Mouse (Mus musculus) midbrain, postnatal 0 days (tissue): ENCODE data around the gene Il21r. TPM values are rescaled to one million over a fixed set of nuclear protein-coding genes. Genes with fewer than 3 reads are reported as not detected.

Source experiments
- ATAC-seq: fragments of 200-750 bp; cut with Nextera tagmentation; 2 replicates; pipeline ENCODE4 v1.8.0; 2017; ENCODE audit warnings: moderate number of reproducible peaks, mild to moderate bottlenecking, moderate TSS enrichment, moderate library complexity; ENCODE audit not compliant: low FRiP score
- DNase-seq: peaks from one replicate; pipeline ENCODE4 v3.0.0-alpha.2; 2015; ENCODE audit warnings: low spot score
- H3K27ac ChIP-seq: fragments of 300-500 bp; sonication (generic); 2 replicates; pipeline ENCODE4 v1.5.1; 2014; ENCODE audit warnings: low read depth, mild to moderate bottlenecking, low read length, mixed read lengths
- H3K27me3 ChIP-seq: fragments of 300-500 bp; sonication (generic); 2 replicates; pipeline ENCODE4 v1.6.1; 2014; ENCODE audit warnings: low read length, control low read depth, mixed read lengths; ENCODE audit not compliant: insufficient read depth
- H3K36me3 ChIP-seq: fragments of 300-500 bp; sonication (generic); 2 replicates; pipeline ENCODE4 v1.6.1; 2014; ENCODE audit warnings: low read length, control low read depth, mixed read lengths; ENCODE audit not compliant: insufficient read depth
- H3K4me1 ChIP-seq: fragments of 300-500 bp; sonication (generic); 2 replicates; pipeline ENCODE4 v1.6.1; 2014; ENCODE audit warnings: mild to moderate bottlenecking, control low read depth, antibody characterized with exemption, low read length, mixed read lengths; ENCODE audit not compliant: insufficient read depth
- H3K4me2 ChIP-seq: fragments of 300-500 bp; sonication (generic); 2 replicates; pipeline ENCODE4 v1.6.1; 2014; ENCODE audit warnings: low read depth, mild to moderate bottlenecking, low read length, mixed read lengths; ENCODE audit not compliant: poor library complexity, severe bottlenecking
- H3K4me3 ChIP-seq: fragments of 300-500 bp; sonication (generic); 2 replicates; pipeline ENCODE4 v1.5.1; 2014; ENCODE audit warnings: low read depth, mild to moderate bottlenecking, low read length, moderate library complexity
- H3K9ac ChIP-seq: fragments of 300-500 bp; sonication (generic); replicated peaks from 2 replicates; pipeline ENCODE4 v1.6.1; 2014; ENCODE audit warnings: mild to moderate bottlenecking, low read length, moderate library complexity, mixed read lengths; ENCODE audit not compliant: poor library complexity, severe bottlenecking
- H3K9me3 ChIP-seq: fragments of 300-500 bp; sonication (generic); 2 replicates; pipeline ENCODE4 v1.6.1; 2016; ENCODE audit warnings: low read length, control low read depth
- CTCF ChIP-seq: IDR thresholded peaks from 2 replicates; pipeline ENCODE4 v1.5.1; 2016; ENCODE audit warnings: antibody characterized with exemption, mild to moderate bottlenecking
- WGBS: fragments of 180-500 bp; shearing (Covaris S2); extraction: QIAGEN DNeasy Blood & Tissue Kit; methylation state at CpG from one replicate; pipeline ENCODE4 v1.1.7; 2014; 5-methylcytosine and 5-hydroxymethylcytosine counted together
- polyA plus RNA-seq: library from polyadenylated mRNA; unstranded; fragments of >200 nt; fragmentation: Nextera tagmentation; extraction: Ambion mirVana; gene quantifications from 2 replicates; pipeline ENCODE4 v1.2.1, GENCODE M21; 2015
- total RNA-seq: library from RNA; depleted of rRNA; stranded (reverse); fragments of >200 nt; gene quantifications from 2 replicates; pipeline ENCODE4 v1.2.3, GENCODE M21; 2014

Il21r gene
- total and polyA plus RNA-seq, 2 experiments from 2014 or later: 0.21 to 0.44 TPM

DNA sequence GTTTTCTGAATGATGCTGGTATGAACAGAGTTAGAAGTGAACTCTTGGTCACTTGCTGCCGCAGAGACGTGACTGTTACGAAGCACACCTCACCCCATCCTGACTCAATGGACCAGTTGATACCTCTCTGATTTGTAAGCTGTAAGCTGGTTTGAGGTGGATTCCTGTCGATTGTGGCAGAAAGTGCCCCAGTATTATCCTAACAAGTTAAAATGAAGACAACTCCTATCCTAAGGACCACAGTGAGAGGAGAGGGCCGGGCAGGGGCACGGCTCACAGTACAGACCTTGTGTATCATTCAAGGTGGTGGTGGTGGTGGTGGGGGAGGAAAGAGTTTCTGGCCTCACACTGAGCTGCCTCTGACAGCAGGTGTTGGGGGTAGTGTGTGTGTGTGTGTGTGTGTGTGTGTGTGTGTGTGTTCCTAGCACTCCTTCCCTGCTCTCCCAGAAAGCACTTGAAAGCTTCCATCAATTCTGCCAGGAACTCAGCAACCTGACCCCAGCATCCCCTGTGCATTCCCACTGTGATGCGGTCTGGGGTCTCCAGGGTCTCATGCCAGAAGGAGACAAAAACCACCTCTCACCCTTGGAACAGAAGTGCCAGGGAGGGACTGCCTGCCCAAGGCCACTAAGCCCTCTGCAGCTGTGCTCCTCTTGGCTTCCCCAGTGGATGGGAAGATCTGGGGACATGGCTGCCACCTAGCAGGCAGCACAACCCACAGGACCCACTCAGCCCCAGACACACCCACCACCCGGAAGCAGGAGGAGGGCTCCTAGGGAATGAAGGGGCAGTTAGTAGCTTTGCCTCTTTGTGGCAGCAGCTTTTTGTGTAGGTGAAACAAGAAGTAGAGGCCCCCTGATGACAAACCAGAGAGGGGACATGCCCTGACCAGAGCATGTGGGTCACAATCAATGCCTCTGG is 34.3 kb downstream of the Il21r start:
- Histone ChIP-seq H3K36me3 (peaks cover 26% of the 10 kb centered on the region), H3K4me3 (no peak overlapping the region), H3K9me3 (no peaks in the 10 kb centered on the region), H3K4me2 (no peak overlapping the region), H3K27me3 (no peaks in the 10 kb centered on the region), H3K9ac (no peak overlapping the region), H3K27ac (no peak overlapping the region), H3K4me1 (no peaks in the 10 kb centered on the region)
- ATAC-seq: no peak
- 89% methylated on average over 8 of the region's 8 CpGs for WGBS
- no peak for DNase-seq
- TF ChIP-seq CTCF: no peak

- Histone ChIP-seq H3K4me1 (no peaks in the 10 kb centered on the region), H3K9me3 (no peaks in the 10 kb centered on the region), H3K9ac (no peak overlapping the region), H3K4me2 (no peak overlapping the region), H3K27me3 (no peaks in the 10 kb centered on the region), H3K27ac (no peak overlapping the region), H3K36me3 (peaks cover 35% of the 10 kb centered on the region), H3K4me3 (no peak overlapping the region)
- 73% methylated on average over 6 of the region's 6 CpGs for WGBS
- no peak for DNase-seq
- no peak; the same call in 1 of the 2 replicates for ATAC-seq
- TF ChIP-seq CTCF: no peak
Measured at GRCm38 (mm10) chr7:125638376-125638775, 35.1 kb downstream of the Il21r start.

GRCm38 (mm10) chr7:125638870-125639386 is 35.7 kb downstream of the Il21r start:
- no peak overlapping the region for H3K4me2 ChIP-seq
- H3K27me3 ChIP-seq: no peaks in the 10 kb centered on the region
- H3K4me1 ChIP-seq: no peaks in the 10 kb centered on the region
- ATAC-seq (peak; percentile 79), DNase-seq (peak; percentile 77)
- H3K4me3 ChIP-seq: no peak overlapping the region
- peaks cover 41% of the 10 kb centered on the region for H3K36me3 ChIP-seq
- H3K27ac ChIP-seq: peak overlapping the region; percentile 63; the same call in 1 of the 2 replicates
- no peaks in the 10 kb centered on the region for H3K9me3 ChIP-seq
- WGBS: 36% methylated on average over 9 of the region's 9 CpGs
- peak; percentile 96 for TF ChIP-seq CTCF
- 0 out of 2 replicates have a peak overlapping the region, but pooled peaks have one; percentile 24 for H3K9ac ChIP-seq

GRCm38 (mm10) chr7:125643880-125644279 is 40.7 kb downstream of the Il21r start:
- TF ChIP-seq CTCF: no peak
- WGBS: 82% methylated on average over 6 of the region's 6 CpGs

GRCm38 (mm10) chr7:125645413-125645812 is 42.2 kb downstream of the Il21r start:
- no peak overlapping the region for H3K4me2 ChIP-seq
- no peak overlapping the region for H3K9ac ChIP-seq
- ATAC-seq (no peak), DNase-seq (peak; percentile 38)
- H3K4me1 ChIP-seq: no peaks in the 10 kb centered on the region
- WGBS: 81% methylated on average over 7 of the region's 7 CpGs
- no peak overlapping the region for H3K4me3 ChIP-seq
- no peak overlapping the region for H3K27ac ChIP-seq
- TF ChIP-seq CTCF: no peak
- H3K27me3 ChIP-seq: no peaks in the 10 kb centered on the region
- no peaks in the 10 kb centered on the region for H3K9me3 ChIP-seq
- H3K36me3 ChIP-seq: peaks cover 94% of the 10 kb centered on the region

More at GRCm38 (mm10) chr7:125643880-125644279, 40.7 kb downstream of the Il21r start:
- no peak overlapping the region for H3K9ac ChIP-seq
- DNase-seq (no peak), ATAC-seq (no peak)
- peaks cover 90% of the 10 kb centered on the region for H3K36me3 ChIP-seq
- no peaks in the 10 kb centered on the region for H3K27me3 ChIP-seq
- H3K27ac ChIP-seq: no peak overlapping the region
- no peak overlapping the region for H3K4me3 ChIP-seq
- no peaks in the 10 kb centered on the region for H3K4me1 ChIP-seq
- H3K9me3 ChIP-seq: no peaks in the 10 kb centered on the region
- H3K4me2 ChIP-seq: no peak overlapping the region

GRCm38 (mm10) chr7:125649013-125649412 is 45.8 kb downstream of the Il21r start:
- H3K27me3 ChIP-seq: no peaks in the 10 kb centered on the region
- DNase-seq (no peak), ATAC-seq (no peak)
- H3K27ac ChIP-seq: no peak overlapping the region
- no peak overlapping the region for H3K4me2 ChIP-seq
- H3K4me3 ChIP-seq: no peak overlapping the region
- H3K4me1 ChIP-seq: no peaks in the 10 kb centered on the region
- 100% methylated on average over 1 of the region's 1 CpGs for WGBS
- no peak overlapping the region for H3K9ac ChIP-seq
- H3K36me3 ChIP-seq: peaks cover 77% of the 10 kb centered on the region
- H3K9me3 ChIP-seq: no peaks in the 10 kb centered on the region
- TF ChIP-seq CTCF: no peak
